Mouse (Mus musculus): ENCODE results near the gene Spats1.

DNA sequence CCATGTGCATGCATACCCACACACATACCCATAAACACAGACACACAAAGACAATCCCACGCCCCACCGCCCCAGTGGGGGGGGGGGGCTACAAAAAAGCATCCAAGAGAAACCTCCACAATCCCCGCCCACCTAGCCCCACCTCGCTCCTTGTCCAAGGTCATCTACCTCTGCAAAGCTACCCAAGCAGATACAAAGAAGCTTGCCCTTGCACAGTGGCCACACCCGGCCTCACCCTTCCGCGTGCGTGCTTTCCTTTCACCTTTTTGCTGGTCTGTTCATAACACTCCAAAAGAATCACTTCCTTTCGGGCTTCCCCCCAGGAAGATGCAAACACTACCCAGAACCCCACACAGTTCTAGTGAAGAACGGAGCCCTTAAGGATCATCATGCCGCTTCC lies 20.2 kb upstream of the Spats1 start:
- TF ChIP-seq CTCF (IDR thresholded peaks at IDR 0.05; ENCODE audit: insufficient read depth, low read length), result no peak
- no peak for TF ChIP-seq POLR2A (IDR thresholded peaks at IDR 0.05; ENCODE audit: borderline replicate concordance, extremely low read depth, low read depth, low read length)
